Mouse (Mus musculus) myocyte (in vitro differentiated cells): ENCODE results near the gene Xylb. TPM values are rescaled to one million over a fixed set of nuclear protein-coding genes. Genes with fewer than 3 reads are reported as not detected.

Source experiments
- H3K27me3 ChIP-seq: one replicate; pipeline ENCODE4 v1.6.1; 2011; ENCODE audit not compliant: control insufficient read depth, insufficient read depth, insufficient read length
- H3K36me3 ChIP-seq: one replicate; pipeline ENCODE4 v1.6.1; 2011; ENCODE audit not compliant: control insufficient read depth, insufficient read depth
- H3K4me2 ChIP-seq: one replicate; pipeline ENCODE4 v1.6.1; 2011; ENCODE audit warnings: low read depth, control low read depth
- H3K4me3 ChIP-seq: one replicate; pipeline ENCODE4 v1.5.1; 2011; ENCODE audit warnings: mild to moderate bottlenecking, control low read depth, moderate library complexity
- H3K79me2 ChIP-seq: one replicate; pipeline ENCODE4 v1.6.1; 2011; ENCODE audit not compliant: control insufficient read depth, insufficient read depth
- H3ac ChIP-seq: one replicate; pipeline ENCODE4 v1.6.1; 2011; ENCODE audit not compliant: control insufficient read depth, insufficient read length
- CEBPB ChIP-seq: IDR thresholded peaks from 2 replicates; pipeline ENCODE4 v1.6.1; 2011; ENCODE audit warnings: mild to moderate bottlenecking, moderate library complexity; ENCODE audit not compliant: poor library complexity, insufficient read depth, severe bottlenecking
- E2F4 ChIP-seq: IDR thresholded peaks from one replicate; pipeline ENCODE4 v1.6.1; 2011; ENCODE audit warnings: mild to moderate bottlenecking, control low read depth, moderate library complexity; ENCODE audit not compliant: insufficient read depth
- MAX ChIP-seq: IDR thresholded peaks from one replicate; pipeline ENCODE4 v1.6.1; 2011; ENCODE audit warnings: low read depth, mild to moderate bottlenecking, control low read depth
- MYOD1 ChIP-seq, 3 experiments: IDR thresholded peaks; one replicate each; pipeline ENCODE4 v1.6.1; 2011; ENCODE audit warnings: control low read depth in 2 of 3, low read depth in 2 of 3, mild to moderate bottlenecking in 2 of 3, moderate library complexity in 1 of 3; ENCODE audit not compliant: insufficient read length in 2 of 3, control insufficient read depth in 1 of 3
- MYOG ChIP-seq, 3 experiments: IDR thresholded peaks; one replicate each; pipeline ENCODE4 v1.6.1; 2011; ENCODE audit warnings: control low read depth in 2 of 3, low read depth in 2 of 3, mild to moderate bottlenecking in 2 of 3; ENCODE audit not compliant: insufficient read length in 2 of 3, control insufficient read depth in 1 of 3, insufficient read depth in 1 of 3
- POLR2A ChIP-seq: IDR thresholded peaks from one replicate; pipeline ENCODE4 v1.6.1; 2011; ENCODE audit warnings: low read depth, mild to moderate bottlenecking, control low read depth, moderate library complexity; ENCODE audit not compliant: insufficient read length
- POLR2AphosphoS2 ChIP-seq: IDR thresholded peaks from one replicate; pipeline ENCODE4 v1.6.1; 2011; ENCODE audit warnings: low read depth, control low read depth; ENCODE audit not compliant: insufficient read length
- REST ChIP-seq: IDR thresholded peaks from one replicate; pipeline ENCODE4 v1.6.1; 2011; ENCODE audit warnings: mild to moderate bottlenecking, control low read depth, moderate library complexity; ENCODE audit not compliant: insufficient read depth, insufficient read length
- SRF ChIP-seq: IDR thresholded peaks from one replicate; pipeline ENCODE4 v1.6.1; 2011; ENCODE audit warnings: low read depth; ENCODE audit not compliant: control insufficient read depth, insufficient read length
- TCF12 ChIP-seq: IDR thresholded peaks from one replicate; pipeline ENCODE4 v1.6.1; 2011; ENCODE audit warnings: mild to moderate bottlenecking, control low read depth; ENCODE audit not compliant: poor library complexity, insufficient read depth, severe bottlenecking
- TCF3 ChIP-seq: IDR thresholded peaks from one replicate; pipeline ENCODE4 v1.6.1; 2011; ENCODE audit warnings: low read depth, control low read depth; ENCODE audit not compliant: insufficient read length
- USF1 ChIP-seq: IDR thresholded peaks from one replicate; pipeline ENCODE4 v1.6.1; 2011; ENCODE audit warnings: low read depth, mild to moderate bottlenecking, control low read depth, moderate library complexity
- polyA plus RNA-seq: library from polyadenylated mRNA; unstranded; fragments of >200 nt; fragmentation: generic; extraction: Trizol; gene quantifications from one replicate; pipeline ENCODE4 v1.2.1, GENCODE M21; 2012; ENCODE audit warnings: missing spikeins

The Xylb gene
- polyA plus RNA-seq, 1 experiment, result 1.7 TPM

DNA sequence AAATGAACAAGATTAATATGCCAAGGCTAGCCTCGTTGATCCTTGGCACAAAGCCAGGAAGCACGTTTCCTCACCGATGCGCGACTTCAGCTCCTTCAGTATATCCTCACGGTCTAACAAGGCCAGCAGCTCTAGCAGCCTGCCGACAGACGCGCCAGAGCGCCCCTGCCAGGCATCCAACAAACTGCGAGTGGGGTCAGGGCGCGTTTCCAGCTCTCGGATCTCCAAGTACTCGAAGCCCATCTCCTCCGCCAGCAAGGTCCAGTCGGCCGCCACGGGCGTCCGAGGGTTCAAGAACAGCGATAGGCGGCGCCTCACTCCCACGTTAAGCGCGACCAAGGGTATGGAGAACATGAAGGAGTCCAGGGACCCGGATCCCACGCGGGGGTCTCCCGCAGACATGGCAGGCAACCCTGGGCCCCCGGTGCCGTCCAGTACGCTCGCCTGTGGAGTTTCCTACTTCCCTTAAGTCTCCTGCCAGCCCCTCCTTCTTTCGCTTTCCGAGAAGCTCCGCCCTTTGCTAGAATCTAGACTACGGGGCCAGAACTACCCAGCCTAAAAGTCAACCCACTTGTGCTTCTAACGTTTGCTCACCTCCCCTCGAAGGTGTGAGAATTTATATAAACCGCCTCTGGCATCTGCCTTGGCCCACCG lies 17.5 kb upstream of the Xylb start, which contains the start of gene Acaa1a:
Acaa1a (plus strand) TSS at position 119 of the 654 bp plus-strand sequence.
- peak within 1 kb of the TSS; percentile 52 for H3ac ChIP-seq
- no peaks in the 10 kb centered on the region for H3K27me3 ChIP-seq
- peak within 1 kb of the TSS; percentile 83 for H3K4me2 ChIP-seq
- TF ChIP-seq MYOD1 (IDR thresholded peaks at IDR 0.05; ENCODE audit: control insufficient read depth in 1 of 3, insufficient read length in 2 of 3, low read depth in 2 of 3) (no peak), SRF (no peak), POLR2AphosphoS2 (peak; percentile 73), POLR2A (peak; percentile 68), MYOG (IDR thresholded peaks at IDR 0.05; ENCODE audit: control insufficient read depth in 1 of 3, insufficient read depth in 1 of 3, insufficient read length in 2 of 3, low read depth in 2 of 3) (no peak), REST (no peak)
- H3K36me3 ChIP-seq, result peaks cover 4% of the 10 kb centered on the region
- H3K4me3 ChIP-seq, result peak within 1 kb of the TSS; percentile 39
- peaks cover 7% of the 10 kb centered on the region for H3K79me2 ChIP-seq

- TF ChIP-seq USF1 (no peak), POLR2A (no peak)
Observed at GRCm38 (mm10) chr9:119340212-119340580, 17.0 kb upstream of the Xylb start.

GRCm38 (mm10) chr9:119340909-119341816 lies 16.0 kb upstream of the Xylb start, which contains the start of gene Myd88:
Myd88 (minus strand) TSS chr9:119341411.
- peaks cover 4% of the 10 kb centered on the region for H3K36me3 ChIP-seq
- peak within 1 kb of the TSS; percentile 83 for H3K4me2 ChIP-seq
- H3K4me3 ChIP-seq, result peak within 1 kb of the TSS; percentile 39
- H3K27me3 ChIP-seq, result no peaks in the 10 kb centered on the region
- TF ChIP-seq MYOD1 (IDR thresholded peaks at IDR 0.05; ENCODE audit: control insufficient read depth in 1 of 3, insufficient read length in 2 of 3, low read depth in 2 of 3) (no peak), CEBPB (peak; percentile 86), POLR2A (peak; percentile 59), TCF12 (no peak), POLR2AphosphoS2 (peak; percentile 67), REST (no peak), TCF3 (no peak), E2F4 (no peak), MAX (no peak), MYOG (IDR thresholded peaks at IDR 0.05; ENCODE audit: control insufficient read depth in 1 of 3, insufficient read depth in 1 of 3, insufficient read length in 2 of 3, low read depth in 2 of 3) (no peak), USF1 (no peak)
- H3K79me2 ChIP-seq, result peaks cover 7% of the 10 kb centered on the region
- H3ac ChIP-seq, result peak within 1 kb of the TSS; percentile 52

More at GRCm38 (mm10) chr9:119340212-119340580, 17.0 kb upstream of the Xylb start:
- H3K4me3 ChIP-seq, result peak overlapping the region; percentile 39
- peak overlapping the region; percentile 52 for H3ac ChIP-seq
- peaks cover 4% of the 10 kb centered on the region for H3K36me3 ChIP-seq
- peaks cover 7% of the 10 kb centered on the region for H3K79me2 ChIP-seq
- H3K4me2 ChIP-seq, result peak overlapping the region; percentile 83
- H3K27me3 ChIP-seq, result no peaks in the 10 kb centered on the region

GRCm38 (mm10) chr9:119342728-119343127 lies 14.5 kb upstream of the Xylb start:
- peaks cover 4% of the 10 kb centered on the region for H3K36me3 ChIP-seq
- H3K4me2 ChIP-seq, result no peak overlapping the region
- peaks cover 7% of the 10 kb centered on the region for H3K79me2 ChIP-seq
- peak overlapping the region; percentile 39 for H3K4me3 ChIP-seq
- H3ac ChIP-seq, result no peak overlapping the region
- no peak for TF ChIP-seq CEBPB
- no peaks in the 10 kb centered on the region for H3K27me3 ChIP-seq

DNA sequence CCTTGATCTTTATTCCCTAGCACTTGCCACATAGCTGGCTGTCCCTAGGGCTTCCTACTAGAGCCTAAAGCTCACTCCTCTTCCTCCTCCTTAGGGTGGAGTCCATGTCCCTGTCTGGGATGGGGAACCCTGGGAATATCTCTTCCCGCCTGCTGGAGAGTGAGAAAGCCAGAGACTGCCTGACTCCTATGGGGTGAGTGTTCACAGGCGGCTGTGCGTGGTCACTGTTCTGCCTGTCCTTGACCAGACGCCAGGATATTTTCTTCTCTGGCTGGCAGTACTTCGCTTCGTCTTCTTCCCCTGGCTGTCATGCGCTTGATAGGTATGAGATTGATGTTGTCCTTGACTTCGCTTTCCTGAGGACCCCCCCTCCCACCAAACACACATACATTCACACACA lies 10.8 kb upstream of the Xylb start:
- Histone ChIP-seq H3K36me3 (peaks cover 4% of the 10 kb centered on the region), H3K79me2 (no peaks in the 10 kb centered on the region), H3K4me2 (no peak overlapping the region), H3K27me3 (no peaks in the 10 kb centered on the region), H3ac (no peak overlapping the region), H3K4me3 (no peak overlapping the region)
- TF ChIP-seq TCF3 (no peak), MAX (no peak), USF1 (no peak), POLR2AphosphoS2 (no peak), MYOD1 (IDR thresholded peaks at IDR 0.05; ENCODE audit: control insufficient read depth in 1 of 3, insufficient read length in 2 of 3, low read depth in 2 of 3) (no peak)
